Mouse (Mus musculus) hematopoietic stem cell, adult 5-6 weeks (primary cell): ENCODE results near the gene Gm26897. TPM values are rescaled to one million over a fixed set of nuclear protein-coding genes. Genes with fewer than 3 reads are reported as not detected.
A peak's percentile ranks its signal among the peaks of the same experiment; 100 is the strongest.

Source experiments
- ATAC-seq, 2 experiments: fragments of 125-278 bp in 1 of 2; replicated peaks in 1 of 2; 2 replicates each; pipeline ENCODE4 v1.8.0; 2016 to 2017; ENCODE audit warnings: inconsistent platforms in 2 of 2, mild to moderate bottlenecking in 2 of 2, moderate number of reproducible peaks in 2 of 2, low read depth in 1 of 2, moderate TSS enrichment in 1 of 2; ENCODE audit not compliant: low FRiP score in 2 of 2, poor library complexity in 2 of 2, severe bottlenecking in 2 of 2, insufficient read depth in 1 of 2, low TSS enrichment in 1 of 2
- total RNA-seq: library from RNA; stranded (forward); fragments of 172-1452, 232-1000 nt; gene quantifications from 2 replicates; pipeline ENCODE4 v1.2.3, GENCODE M21; 2017

Gm26897 gene
- not detected in 2 replicates for total RNA-seq

- ATAC-seq: no peak
Observed at GRCm38 (mm10) chr5:111733851-111734250, at the start of gene Gm26897. Gene Gm26897 (plus strand): TSS chr5:111733924.

GRCm38 (mm10) chr5:111687370-111687769, 46.4 kb upstream of the Gm26897 start:
- ATAC-seq: peak in 1 of 2 experiments; percentile 52; a peak in 3 of 4 replicates

GRCm38 (mm10) chr5:111688584-111688983, 45.1 kb upstream of the Gm26897 start:
- ATAC-seq: no peak

GRCm38 (mm10) chr5:111697996-111698395, 35.7 kb upstream of the Gm26897 start:
- no peak for ATAC-seq

GRCm38 (mm10) chr5:111699711-111700303, 33.9 kb upstream of the Gm26897 start:
- no peak for ATAC-seq

GRCm38 (mm10) chr5:111701634-111702329, 31.9 kb upstream of the Gm26897 start:
- ATAC-seq: no peak

- ATAC-seq: no peak
Observed at GRCm38 (mm10) chr5:111703586-111703985, 30.1 kb upstream of the Gm26897 start.

- ATAC-seq: no peak
Observed at GRCm38 (mm10) chr5:111704326-111704725, 29.4 kb upstream of the Gm26897 start.

- no peak for ATAC-seq
Observed at GRCm38 (mm10) chr5:111709195-111709901, 24.4 kb upstream of the Gm26897 start.

GRCm38 (mm10) chr5:111719018-111719417, 14.7 kb upstream of the Gm26897 start:
- ATAC-seq: no peak

GRCm38 (mm10) chr5:111720726-111721125, 13.0 kb upstream of the Gm26897 start:
- no peak for ATAC-seq

GRCm38 (mm10) chr5:111724713-111725112, 9.0 kb upstream of the Gm26897 start:
- 0 out of 4 replicates have a peak, but pooled peaks have one; percentile 32 to 45 for ATAC-seq

- ATAC-seq: no peak
Observed at GRCm38 (mm10) chr5:111725195-111725920, 8.4 kb upstream of the Gm26897 start.

- ATAC-seq: no peak
Observed at GRCm38 (mm10) chr5:111728411-111728810, 5.3 kb upstream of the Gm26897 start.

GRCm38 (mm10) chr5:111730560-111731167, 3.1 kb upstream of the Gm26897 start:
- ATAC-seq: no peak

GRCm38 (mm10) chr5:111732194-111732593, 1.5 kb upstream of the Gm26897 start:
- no peak for ATAC-seq

GRCm38 (mm10) chr5:111739480-111739879, 5.8 kb downstream of the Gm26897 start:
- ATAC-seq: peak; percentile 56 to 64; a peak in 2 of 4 replicates
